Mouse (Mus musculus) forebrain, embryonic 10.5 days (tissue): ENCODE data around the gene Lrp6. TPM values are rescaled to one million over a fixed set of nuclear protein-coding genes. Genes with fewer than 3 reads are reported as not detected.

ENCODE experiments used
- DNase-seq: peaks from one replicate; pipeline ENCODE4 v3.0.0-alpha.2; 2017; ENCODE audit warnings: low spot score; ENCODE audit errors: extremely low spot score
- H3K27ac ChIP-seq: fragments of 300-500 bp; sonication (generic); 2 replicates; pipeline ENCODE4 v1.5.1; 2016; ENCODE audit warnings: mild to moderate bottlenecking
- H3K27me3 ChIP-seq: fragments of 300-500 bp; sonication (generic); 2 replicates; pipeline ENCODE4 v1.6.1; 2016; ENCODE audit warnings: mild to moderate bottlenecking; ENCODE audit not compliant: poor library complexity, severe bottlenecking
- H3K36me3 ChIP-seq: fragments of 300-500 bp; sonication (generic); replicated peaks from 2 replicates; pipeline ENCODE4 v1.6.1; 2016; ENCODE audit warnings: mild to moderate bottlenecking, moderate library complexity
- H3K4me1 ChIP-seq: fragments of 300-500 bp; sonication (generic); 2 replicates; pipeline ENCODE4 v1.6.1; 2016
- H3K4me3 ChIP-seq: fragments of 300-500 bp; sonication (generic); 2 replicates; pipeline ENCODE4 v1.5.1; 2016; ENCODE audit warnings: mild to moderate bottlenecking, moderate library complexity
- H3K9me3 ChIP-seq: fragments of 300-500 bp; sonication (generic); 2 replicates; pipeline ENCODE4 v1.6.1; 2016; ENCODE audit warnings: mild to moderate bottlenecking, moderate library complexity
- WGBS: fragments of 180-500 bp; shearing (Covaris S2); methylation state at CpG from one replicate; pipeline ENCODE4 v1.1.7; 2016; 5-methylcytosine and 5-hydroxymethylcytosine counted together
- polyA plus RNA-seq: library from polyadenylated mRNA; unstranded; fragments of >200 nt; fragmentation: Nextera tagmentation; extraction: Ambion mirVana; gene quantifications from 2 replicates; pipeline ENCODE4 v1.2.1, GENCODE M21; 2016

Lrp6 gene
- polyA plus RNA-seq, 1 experiment from 2014 or later, result 25.4 TPM

DNA sequence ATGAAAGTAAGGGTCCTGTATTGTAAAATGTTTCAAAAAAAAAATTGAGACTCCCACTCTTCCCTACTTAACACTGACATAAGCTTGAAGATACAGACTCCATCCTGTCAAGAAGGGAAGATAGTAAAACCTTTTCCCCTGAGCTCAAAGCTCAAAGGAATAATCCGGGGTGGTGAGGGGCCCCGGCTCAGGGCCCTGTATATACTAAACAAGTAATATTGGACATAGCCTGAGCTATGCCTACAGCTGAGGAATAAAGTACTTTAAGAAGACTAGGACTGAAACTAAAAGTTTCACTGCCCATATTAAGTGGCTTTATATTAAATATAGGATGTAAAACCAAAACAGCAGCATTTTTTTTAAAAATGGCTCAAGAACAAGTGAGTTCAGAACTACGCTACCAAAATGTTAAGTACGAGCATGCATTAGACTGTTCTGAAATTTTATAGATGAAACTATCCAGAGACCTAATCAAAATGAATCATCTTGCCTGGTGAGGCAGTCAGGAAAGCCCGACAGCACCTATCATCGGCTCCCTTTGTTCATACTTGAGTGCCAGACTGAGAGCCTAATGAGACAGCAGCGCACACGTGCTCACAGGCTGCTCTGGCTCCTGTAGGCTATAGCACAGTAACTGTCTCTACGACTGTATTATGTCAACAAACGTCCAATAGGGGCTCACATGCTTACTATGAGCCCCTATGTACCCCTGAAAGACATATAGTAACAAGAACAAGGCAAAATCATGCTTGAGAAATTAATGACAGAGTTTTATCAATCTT is 66.2 kb downstream of the Lrp6 start:
- 91% methylated on average over 10 of the region's 10 CpGs for WGBS
- H3K36me3 ChIP-seq, result peaks cover 63% of the 10 kb centered on the region

GRCm38 (mm10) chr6:134499089-134499488 is 67.7 kb downstream of the Lrp6 start:
- Histone ChIP-seq H3K27me3 (no peaks in the 10 kb centered on the region), H3K9me3 (no peaks in the 10 kb centered on the region), H3K4me1 (peaks cover 12% of the 10 kb centered on the region; the same call in 1 of the 2 replicates), H3K27ac (no peak overlapping the region), H3K36me3 (peaks cover 49% of the 10 kb centered on the region), H3K4me3 (no peak overlapping the region)
- no peak for DNase-seq
- 88% methylated on average over 2 of the region's 2 CpGs for WGBS

More for the DNA sequence above, 66.2 kb downstream of the Lrp6 start:
- Histone ChIP-seq H3K9me3 (no peaks in the 10 kb centered on the region), H3K27ac (no peak overlapping the region), H3K4me3 (no peak overlapping the region), H3K27me3 (no peaks in the 10 kb centered on the region), H3K4me1 (no peaks in the 10 kb centered on the region)
- no peak for DNase-seq

GRCm38 (mm10) chr6:134498518-134498917 is 68.2 kb downstream of the Lrp6 start:
- H3K36me3 ChIP-seq, result peaks cover 43% of the 10 kb centered on the region
- H3K4me1 ChIP-seq, result peaks cover 14% of the 10 kb centered on the region; the same call in 1 of the 2 replicates
- no peak for DNase-seq
- no peaks in the 10 kb centered on the region for H3K9me3 ChIP-seq
- no peak overlapping the region for H3K27ac ChIP-seq
- no peaks in the 10 kb centered on the region for H3K27me3 ChIP-seq
- no peak overlapping the region for H3K4me3 ChIP-seq

DNA sequence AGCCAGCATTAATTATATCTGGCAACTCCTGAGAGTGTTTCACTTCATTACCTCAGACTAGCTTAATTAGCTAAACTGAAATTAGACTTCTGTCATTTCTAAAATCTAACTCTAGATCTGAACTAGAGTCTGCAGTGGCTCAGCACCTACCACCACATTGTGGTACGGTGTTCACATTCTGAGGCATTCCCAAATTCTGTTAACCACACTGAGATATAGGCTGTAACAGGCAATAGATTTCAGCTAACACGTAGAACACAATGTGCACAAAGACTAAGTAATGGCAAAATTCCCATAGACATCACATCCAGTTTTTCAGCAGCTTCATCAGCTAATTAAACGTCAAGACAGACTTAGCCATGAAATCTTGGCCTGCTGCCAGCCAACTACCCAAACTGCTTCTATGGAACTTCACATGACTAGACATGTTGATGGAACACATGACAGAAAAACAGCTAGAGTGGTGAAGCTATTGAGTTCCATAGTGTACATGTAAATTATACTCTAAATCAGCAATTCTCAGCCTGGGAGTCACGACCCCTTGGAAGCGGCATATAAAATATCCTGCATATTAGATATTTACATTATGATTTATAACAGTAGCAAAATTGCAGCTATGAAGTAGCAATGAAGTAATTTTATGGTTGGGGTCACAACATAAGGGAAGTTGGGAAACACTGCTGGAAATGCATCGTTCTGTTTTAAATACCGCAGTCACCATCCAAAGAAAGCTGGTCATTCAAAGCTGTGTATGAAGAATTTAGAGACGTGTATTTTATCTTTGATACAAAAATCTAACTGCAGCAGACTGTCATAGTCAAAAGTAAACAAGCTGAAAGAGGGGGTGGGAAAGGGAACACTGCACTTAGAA is 71.7 kb downstream of the Lrp6 start:
- peaks cover 34% of the 10 kb centered on the region for H3K36me3 ChIP-seq
- H3K4me1 ChIP-seq, result peaks cover 14% of the 10 kb centered on the region; the same call in 1 of the 2 replicates
- H3K9me3 ChIP-seq, result no peaks in the 10 kb centered on the region
- H3K27ac ChIP-seq, result no peak overlapping the region
- H3K27me3 ChIP-seq, result no peaks in the 10 kb centered on the region
- DNase-seq, result no peak
- 92% methylated on average over 8 of the region's 8 CpGs for whole genome bisulfite sequencing
- no peak overlapping the region for H3K4me3 ChIP-seq

GRCm38 (mm10) chr6:134489637-134490036 is 77.1 kb downstream of the Lrp6 start:
- peaks cover 41% of the 10 kb centered on the region for H3K36me3 ChIP-seq
- DNase-seq, result no peak
- 93% methylated on average over 9 of the region's 9 CpGs for WGBS

DNA sequence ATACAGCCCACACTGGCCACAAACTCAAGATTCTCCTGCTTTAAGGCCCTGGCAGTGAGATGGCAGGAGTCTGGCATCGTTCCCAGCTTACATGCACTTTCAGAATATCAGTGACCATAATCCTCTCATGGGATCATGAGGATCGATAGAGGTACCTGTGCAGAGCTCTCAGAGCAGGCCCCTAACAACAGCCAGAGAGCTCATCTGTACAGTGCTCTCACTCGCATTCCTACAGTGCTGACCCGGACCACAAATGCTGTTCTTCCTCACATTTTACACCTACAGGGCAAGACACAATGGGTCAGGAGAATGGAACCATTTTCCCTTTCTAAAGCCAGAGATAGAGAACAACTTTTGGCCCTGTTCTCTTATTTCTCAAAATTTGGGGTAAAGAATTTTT is 77.6 kb downstream of the Lrp6 start:
- Histone ChIP-seq H3K36me3 (peaks cover 46% of the 10 kb centered on the region), H3K4me1 (peaks cover 2% of the 10 kb centered on the region; the same call in 1 of the 2 replicates), H3K9me3 (no peaks in the 10 kb centered on the region), H3K27me3 (no peaks in the 10 kb centered on the region), H3K4me3 (no peak overlapping the region), H3K27ac (no peak overlapping the region)
- 96% methylated on average over 4 of the region's 4 CpGs for WGBS
- no peak for DNase-seq

More at GRCm38 (mm10) chr6:134489637-134490036, 77.1 kb downstream of the Lrp6 start:
- no peak overlapping the region for H3K4me3 ChIP-seq
- no peak overlapping the region for H3K27ac ChIP-seq
- H3K27me3 ChIP-seq, result no peaks in the 10 kb centered on the region
- no peaks in the 10 kb centered on the region for H3K9me3 ChIP-seq
- H3K4me1 ChIP-seq, result peaks cover 7% of the 10 kb centered on the region; the same call in 1 of the 2 replicates

DNA sequence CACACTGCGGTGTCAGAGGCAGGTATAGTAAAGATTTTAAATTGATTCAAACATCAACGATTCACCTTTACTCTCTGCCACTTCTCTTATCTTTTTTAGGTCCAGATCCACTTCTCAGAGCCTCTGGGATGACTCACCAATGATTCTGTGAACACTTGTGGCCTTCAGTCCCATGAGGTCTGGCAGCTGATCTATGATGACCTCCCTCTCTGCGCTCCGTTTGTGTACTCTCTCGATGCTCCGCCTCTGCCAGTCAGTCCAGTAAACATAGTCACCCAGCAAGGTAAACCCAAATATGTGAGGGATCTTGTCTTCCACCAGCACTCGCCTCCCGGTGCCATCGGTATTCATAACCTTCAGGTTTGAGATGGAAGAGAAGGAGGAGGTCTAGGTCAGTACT is 80.4 kb downstream of the Lrp6 start:
- no peak overlapping the region for H3K27ac ChIP-seq
- H3K36me3 ChIP-seq, result peaks cover 68% of the 10 kb centered on the region
- no peak for DNase-seq
- H3K27me3 ChIP-seq, result no peaks in the 10 kb centered on the region
- H3K9me3 ChIP-seq, result no peaks in the 10 kb centered on the region
- no peak overlapping the region for H3K4me3 ChIP-seq
- whole genome bisulfite sequencing, result 95% methylated on average over 9 of the region's 9 CpGs
- no peaks in the 10 kb centered on the region for H3K4me1 ChIP-seq

DNA sequence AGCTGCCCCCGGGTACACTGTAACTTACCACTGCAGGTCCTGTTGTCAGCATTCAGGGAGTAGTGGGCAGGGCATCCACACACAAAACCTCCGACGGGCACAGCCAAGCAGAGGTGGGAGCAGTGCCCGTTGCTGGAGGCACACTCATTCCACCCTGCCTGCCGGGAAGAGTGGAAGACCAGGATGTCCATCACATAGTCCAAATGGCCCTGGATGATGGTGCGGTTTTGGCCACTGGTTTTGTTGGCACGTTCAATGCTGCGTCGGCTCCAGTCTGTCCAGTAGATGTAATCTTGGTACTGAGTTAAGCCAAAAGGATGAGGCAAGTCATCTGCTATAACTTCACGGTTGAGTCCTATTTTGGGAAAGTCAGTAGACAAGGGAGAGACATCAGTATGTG is 87.3 kb downstream of the Lrp6 start:
- H3K27ac ChIP-seq, result no peak overlapping the region
- no peak for DNase-seq
- peaks cover 89% of the 10 kb centered on the region for H3K36me3 ChIP-seq
- no peaks in the 10 kb centered on the region for H3K4me1 ChIP-seq
- no peak overlapping the region for H3K4me3 ChIP-seq
- H3K27me3 ChIP-seq, result no peaks in the 10 kb centered on the region
- no peaks in the 10 kb centered on the region for H3K9me3 ChIP-seq
- 95% methylated on average over 10 of the region's 10 CpGs for WGBS

GRCm38 (mm10) chr6:134473143-134473561 is 93.6 kb downstream of the Lrp6 start:
- Histone ChIP-seq H3K4me3 (no peak overlapping the region), H3K4me1 (no peaks in the 10 kb centered on the region), H3K9me3 (no peaks in the 10 kb centered on the region), H3K36me3 (peaks cover 82% of the 10 kb centered on the region), H3K27ac (no peak overlapping the region), H3K27me3 (no peaks in the 10 kb centered on the region)
- WGBS, result 78% methylated on average over 7 of the region's 7 CpGs
- DNase-seq, result no peak

DNA sequence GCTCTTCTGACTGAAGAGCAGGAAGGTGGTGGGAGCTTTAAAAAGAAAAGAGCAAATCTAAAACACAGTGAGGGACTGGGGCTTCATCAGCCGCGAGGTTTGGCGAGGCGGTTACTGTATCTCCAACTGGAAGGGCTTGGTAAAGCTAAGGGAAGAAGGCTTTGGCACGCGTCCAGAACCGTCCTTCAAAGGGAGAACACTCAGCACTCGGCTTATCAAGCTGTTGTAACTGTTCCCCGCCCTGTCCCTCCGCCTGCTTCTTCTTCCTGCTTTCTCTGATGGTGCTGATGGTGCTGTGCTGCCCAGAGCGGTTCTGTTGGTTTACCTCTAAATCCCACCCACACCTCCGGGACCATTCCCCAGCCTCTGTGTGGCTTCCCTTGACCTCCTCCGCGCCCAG is 95.9 kb downstream of the Lrp6 start:
- DNase-seq, result no peak
- Histone ChIP-seq H3K27me3 (no peaks in the 10 kb centered on the region), H3K4me3 (no peak overlapping the region), H3K9me3 (no peaks in the 10 kb centered on the region), H3K4me1 (no peaks in the 10 kb centered on the region), H3K27ac (no peak overlapping the region), H3K36me3 (peaks cover 83% of the 10 kb centered on the region)
- WGBS, result 94% methylated on average over 14 of the region's 14 CpGs

GRCm38 (mm10) chr6:134469297-134469696 is 97.5 kb downstream of the Lrp6 start:
- WGBS, result 97% methylated on average over 2 of the region's 2 CpGs
- Histone ChIP-seq H3K9me3 (no peaks in the 10 kb centered on the region), H3K4me1 (no peaks in the 10 kb centered on the region), H3K27ac (no peak overlapping the region), H3K36me3 (peaks cover 85% of the 10 kb centered on the region), H3K4me3 (no peak overlapping the region), H3K27me3 (no peaks in the 10 kb centered on the region)
- DNase-seq, result no peak

DNA sequence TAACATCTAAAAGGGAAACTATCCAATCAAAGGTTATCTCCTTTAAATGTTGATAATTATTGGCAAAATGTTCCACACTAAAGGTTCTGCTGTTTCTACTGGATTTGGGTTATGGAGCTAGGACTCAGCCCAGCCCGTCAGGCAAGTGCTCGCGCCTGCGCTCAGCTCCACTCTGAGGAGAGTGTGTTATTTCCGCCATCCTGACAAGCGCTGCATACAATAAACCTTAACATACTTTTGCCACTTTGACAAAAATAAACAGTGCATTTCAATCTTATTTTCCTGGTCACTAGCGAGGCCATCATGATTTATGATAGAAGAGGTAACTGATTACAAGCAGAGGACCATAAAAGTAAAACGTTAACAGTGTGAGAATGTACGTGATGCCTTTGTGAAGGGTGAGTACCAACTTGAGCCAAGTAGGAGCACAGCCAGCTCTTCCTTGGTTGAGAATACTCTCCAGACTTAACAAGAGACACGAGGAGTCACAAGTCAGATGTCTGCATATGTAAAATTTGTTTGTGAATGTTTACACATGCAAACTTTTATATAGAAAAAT is 100.0 kb downstream of the Lrp6 start:
- no peaks in the 10 kb centered on the region for H3K27me3 ChIP-seq
- DNase-seq, result no peak

More for the DNA sequence above, 100.0 kb downstream of the Lrp6 start:
- peaks cover 90% of the 10 kb centered on the region for H3K36me3 ChIP-seq
- H3K4me1 ChIP-seq, result no peaks in the 10 kb centered on the region
- H3K4me3 ChIP-seq, result no peak overlapping the region
- no peaks in the 10 kb centered on the region for H3K9me3 ChIP-seq
- 95% methylated on average over 10 of the region's 10 CpGs for WGBS
- no peak overlapping the region for H3K27ac ChIP-seq
